Mouse (Mus musculus): ENCODE data around the gene Trnp1.

GRCm38 (mm10) chr4:133489489-133490245 is 8.7 kb downstream of the Trnp1 start:
- TF ChIP-seq CTCF (IDR thresholded peaks at IDR 0.05; ENCODE audit: low read depth, low read length) = no peak
- TF ChIP-seq POLR2A (IDR thresholded peaks at IDR 0.05; ENCODE audit: borderline replicate concordance, low read depth, low read length) = no peak
